Mouse (Mus musculus) mature B cell (primary cell): ENCODE measurements around the gene Map2.

ENCODE experiments used
- in situ Hi-C: fragments of 300-500 bp; cut with MboI; formaldehyde crosslinking; loops from 2 replicates; pipeline ENCODE4 v1.14.3; 2019

Gene Map2

DNA sequence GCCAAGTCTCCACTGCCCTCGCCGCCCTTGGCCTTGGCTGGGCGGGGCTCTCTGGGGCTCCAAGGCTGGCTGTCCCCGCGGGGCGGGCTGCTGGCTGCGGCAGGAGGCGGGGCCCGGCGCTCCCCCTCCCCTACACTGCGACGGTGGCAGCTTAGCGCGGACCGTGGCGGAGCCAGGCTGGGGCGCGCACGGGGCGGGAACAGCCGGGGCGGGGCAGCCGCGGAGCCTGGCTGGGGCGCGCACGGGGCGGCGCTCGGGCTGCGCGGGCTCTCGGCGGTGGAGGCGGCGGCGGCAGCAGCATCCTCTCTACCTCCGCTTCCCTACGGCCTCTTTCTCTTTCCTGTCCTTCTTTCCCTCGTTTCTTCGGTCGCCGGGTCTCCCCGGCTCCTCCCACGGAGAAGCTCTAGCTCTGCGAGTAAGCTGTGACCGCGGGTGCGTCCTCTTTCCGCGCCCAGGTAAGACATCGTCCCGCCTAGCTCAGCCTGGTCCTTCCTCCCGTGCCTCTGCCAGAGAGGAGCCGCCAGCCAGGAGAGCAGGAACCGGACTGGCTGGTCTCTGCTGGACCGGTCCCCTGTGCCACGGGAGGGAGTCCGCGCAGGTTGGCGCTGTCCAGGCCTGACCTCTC lies at the start of gene Map2:
Gene Map2, plus strand, starts transcription at position 233 of the 625 bp plus-strand sequence.
- in situ Hi-C loops, result no loop called here

DNA sequence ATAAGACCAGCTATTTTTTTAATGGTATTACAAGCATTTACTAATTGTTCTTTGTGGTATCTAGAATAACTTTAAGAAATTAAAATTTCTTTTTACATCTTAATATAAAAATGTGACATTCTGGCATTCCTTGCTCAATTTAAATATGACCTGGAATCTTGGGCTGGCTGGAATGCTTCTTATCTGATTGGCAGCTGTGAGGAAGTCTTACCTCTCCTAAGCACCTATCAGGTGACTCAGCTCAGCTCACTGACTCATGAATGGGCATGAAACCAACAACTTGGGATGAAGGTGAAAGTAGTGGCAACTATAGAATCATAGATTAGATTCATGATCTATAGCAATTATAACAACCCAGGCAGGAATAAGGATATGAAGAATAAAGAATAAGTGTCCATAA lies 42.1 kb upstream of the Map2 start:
- in situ Hi-C loops, result no loop called here

DNA sequence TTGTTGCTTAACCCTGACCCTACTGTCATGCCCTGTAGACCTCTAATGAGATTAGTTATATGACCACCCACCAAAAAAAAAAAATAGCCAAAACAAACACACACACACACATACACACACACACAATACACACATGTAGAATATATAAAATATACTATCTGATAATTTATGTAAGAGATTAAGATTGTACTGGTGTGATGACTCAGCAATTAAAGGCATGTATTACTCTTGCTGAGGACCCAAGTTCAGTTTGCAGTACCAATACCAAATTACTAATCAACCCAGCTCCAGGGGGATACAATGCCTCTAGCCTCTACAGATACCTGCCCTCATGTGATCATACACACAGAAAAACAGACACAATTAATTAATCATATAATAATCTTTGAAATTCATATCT lies 39.7 kb upstream of the Map2 start:
- in situ Hi-C loops, result no loop called here

DNA sequence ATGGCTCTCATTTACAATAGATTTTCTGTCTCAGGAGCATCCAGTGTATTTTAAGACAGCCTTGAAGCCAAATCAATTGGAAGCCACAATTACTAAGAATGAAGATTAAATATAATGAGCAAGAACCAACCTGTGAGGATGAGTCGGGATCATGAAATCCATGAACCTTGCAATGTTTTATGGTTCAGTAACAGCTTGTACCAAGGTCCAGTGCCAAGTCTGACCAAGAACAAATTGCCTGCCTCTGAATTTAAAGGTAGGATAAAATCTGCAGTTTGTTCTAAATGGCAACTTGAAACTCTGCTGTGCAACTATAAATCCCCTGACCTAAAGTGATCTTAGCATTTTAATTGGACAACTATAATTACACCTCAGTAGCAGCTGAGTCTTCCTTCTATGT lies 34.4 kb upstream of the Map2 start:
- in situ Hi-C loops, result no loop called here

DNA sequence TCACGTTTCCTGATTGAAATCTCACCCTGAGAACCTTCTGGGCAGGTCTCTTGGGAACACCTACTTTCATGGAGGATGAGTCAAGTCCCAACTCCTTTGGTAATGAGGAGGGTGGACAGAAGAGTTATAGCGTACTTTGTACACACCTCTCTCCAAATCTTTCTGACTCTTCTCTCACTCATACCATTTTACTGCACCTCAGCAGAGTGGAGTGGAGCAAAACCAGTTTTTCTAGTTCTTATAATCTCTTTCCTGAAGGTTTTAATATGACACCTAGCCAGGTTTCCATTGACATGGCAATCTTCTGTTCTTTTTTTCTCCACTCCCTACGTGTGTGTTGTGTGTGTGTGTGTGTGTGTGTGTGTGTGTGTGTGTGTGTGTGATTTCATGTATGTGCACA lies 29.9 kb upstream of the Map2 start:
- in situ Hi-C loops, result no loop called here

DNA sequence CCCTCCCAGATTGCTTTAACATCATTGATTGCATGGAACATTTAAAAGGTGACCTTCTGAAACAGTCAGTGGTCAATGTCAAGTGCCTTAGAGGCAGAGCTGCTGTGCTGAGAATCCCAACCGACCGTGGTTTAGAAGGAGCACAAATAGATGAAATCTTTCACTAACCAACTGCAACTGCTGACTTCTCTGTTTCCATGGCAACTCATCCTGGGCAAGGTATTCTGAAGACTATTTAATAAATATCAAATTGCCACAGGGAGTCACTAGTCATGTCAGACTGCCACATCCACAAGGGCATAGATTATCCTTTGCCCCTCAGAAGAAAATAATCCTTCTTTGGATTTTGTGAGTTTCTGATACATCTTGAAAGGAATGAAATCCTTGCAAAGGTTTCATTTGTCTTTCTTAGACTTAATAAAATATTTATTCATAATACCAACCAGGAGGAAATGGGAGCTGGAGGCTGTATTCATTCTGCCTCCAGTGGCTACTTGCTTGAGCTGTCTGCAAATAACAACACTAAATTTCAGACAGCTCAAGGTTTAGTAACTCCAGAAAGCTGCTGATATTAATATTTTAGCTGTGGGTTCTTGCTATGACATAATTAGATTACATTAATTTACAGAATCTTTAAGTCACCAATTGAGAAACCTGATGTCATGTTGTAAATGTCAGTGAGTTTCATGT lies 26.1 kb upstream of the Map2 start:
- in situ Hi-C loops, result no loop called here

DNA sequence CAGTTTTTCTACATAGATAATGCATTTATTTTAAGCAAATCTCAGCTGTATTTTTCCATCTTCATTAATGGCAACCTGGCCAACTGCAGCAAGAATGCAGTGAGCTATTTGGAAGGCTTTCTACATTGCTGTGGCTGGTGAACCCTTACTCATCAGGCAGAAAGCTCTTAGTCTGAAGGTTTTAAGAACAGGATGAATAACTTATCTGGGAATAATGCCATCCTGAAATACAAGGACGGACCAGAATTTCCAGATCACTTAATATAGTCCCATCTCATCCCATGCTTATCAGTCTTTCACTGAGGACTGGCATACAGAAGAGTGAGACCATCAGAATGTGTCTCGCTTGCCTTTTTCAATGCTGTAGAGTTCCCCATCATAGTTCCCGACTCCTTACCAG lies 24.3 kb upstream of the Map2 start:
- in situ Hi-C loops, result no loop called here

DNA sequence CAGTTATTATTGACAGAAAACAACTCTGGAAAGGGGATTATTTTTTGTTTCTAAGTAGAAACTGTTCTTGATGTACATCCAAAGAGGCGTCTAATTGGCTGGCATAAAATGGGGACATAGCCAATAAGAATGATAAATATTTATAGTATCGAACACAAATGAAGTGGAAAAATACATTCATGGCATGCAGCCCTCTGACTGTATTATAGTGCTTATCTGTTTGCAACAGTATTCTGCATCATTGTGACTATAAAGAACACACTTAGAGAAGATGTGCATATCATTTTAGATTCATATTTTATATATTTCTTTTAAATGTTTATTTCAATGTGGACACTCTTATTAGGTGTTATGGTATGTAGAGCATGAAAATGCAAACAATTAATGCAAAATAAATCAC lies 17.9 kb upstream of the Map2 start:
- in situ Hi-C loops, result no loop called here

DNA sequence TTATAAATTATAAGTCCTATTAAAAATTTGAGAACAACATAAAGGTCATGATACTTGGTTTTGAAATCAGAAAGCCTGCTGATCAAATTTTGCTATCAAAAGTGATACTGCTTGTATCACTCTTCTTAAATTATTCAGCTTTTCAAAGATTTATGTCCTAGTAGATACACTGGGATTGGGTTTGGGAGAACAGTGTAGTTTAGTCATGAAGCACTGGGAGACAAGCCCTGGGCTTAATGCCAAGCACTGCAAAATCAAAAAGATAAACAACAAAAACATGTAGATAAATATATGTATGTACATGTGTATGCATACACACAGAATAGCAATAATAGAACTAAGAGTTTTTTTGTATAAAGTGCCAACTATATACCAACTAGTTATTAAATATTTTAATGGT lies 17.5 kb upstream of the Map2 start:
- in situ Hi-C loops, result no loop called here

DNA sequence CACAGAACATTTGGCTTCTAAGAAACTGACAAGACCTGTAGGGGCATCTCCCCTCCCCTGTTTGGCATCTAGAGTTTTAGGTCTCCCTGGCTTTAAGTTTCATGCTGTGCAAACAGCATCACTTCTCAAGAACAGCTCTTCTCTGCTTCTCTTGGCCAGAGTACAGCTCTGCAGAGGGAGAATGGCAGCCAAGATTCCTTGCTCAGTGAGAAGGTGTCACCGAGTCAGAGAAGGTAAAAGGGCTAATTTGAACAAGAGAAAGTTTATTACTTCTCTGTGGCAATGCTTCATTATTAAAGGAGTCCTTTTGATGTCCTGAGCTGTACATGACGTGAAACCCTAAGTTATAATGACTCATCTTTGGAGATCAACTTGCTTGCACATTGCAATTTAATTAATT lies 10.4 kb upstream of the Map2 start:
- in situ Hi-C loops, result no loop called here

DNA sequence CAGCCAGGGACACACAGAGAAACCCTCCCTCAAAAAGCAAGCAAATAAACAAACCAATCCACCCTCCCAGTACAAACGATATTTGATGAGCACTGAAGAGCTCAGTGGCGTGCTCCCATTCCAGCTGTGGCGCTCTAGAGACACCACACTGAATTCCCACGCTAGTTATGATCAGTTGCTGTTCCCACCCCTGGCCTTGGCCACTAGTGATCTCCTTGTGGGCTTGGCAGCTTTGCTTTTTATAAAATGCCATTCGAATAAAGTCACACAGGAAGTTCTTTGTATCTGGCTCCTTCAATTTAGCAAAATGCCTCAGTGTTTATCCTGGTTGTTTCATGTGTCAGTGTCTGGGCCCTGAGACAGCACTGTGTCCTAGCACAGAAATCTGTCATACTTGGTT lies 6.4 kb upstream of the Map2 start:
- in situ Hi-C loops, result no loop called here

DNA sequence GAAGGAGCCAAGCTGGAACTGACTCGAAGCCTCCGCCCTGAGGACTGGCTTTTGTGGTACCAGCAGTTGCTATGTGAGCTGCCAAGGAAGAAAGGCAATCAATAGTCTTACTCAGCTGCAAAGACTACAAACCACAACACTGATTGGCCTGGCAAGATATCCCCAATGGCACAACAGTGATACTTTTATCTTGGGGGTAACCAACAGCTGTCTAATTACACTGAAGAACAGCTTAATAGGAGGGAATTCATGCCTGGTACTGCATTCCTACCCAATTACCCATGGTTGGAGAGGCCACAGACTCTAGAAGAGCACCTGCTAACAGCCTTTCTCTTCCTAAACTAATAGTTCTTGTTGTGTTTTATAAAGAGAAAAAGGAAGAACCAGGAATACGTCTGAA lies 2.9 kb upstream of the Map2 start:
- in situ Hi-C loops, result no loop called here

DNA sequence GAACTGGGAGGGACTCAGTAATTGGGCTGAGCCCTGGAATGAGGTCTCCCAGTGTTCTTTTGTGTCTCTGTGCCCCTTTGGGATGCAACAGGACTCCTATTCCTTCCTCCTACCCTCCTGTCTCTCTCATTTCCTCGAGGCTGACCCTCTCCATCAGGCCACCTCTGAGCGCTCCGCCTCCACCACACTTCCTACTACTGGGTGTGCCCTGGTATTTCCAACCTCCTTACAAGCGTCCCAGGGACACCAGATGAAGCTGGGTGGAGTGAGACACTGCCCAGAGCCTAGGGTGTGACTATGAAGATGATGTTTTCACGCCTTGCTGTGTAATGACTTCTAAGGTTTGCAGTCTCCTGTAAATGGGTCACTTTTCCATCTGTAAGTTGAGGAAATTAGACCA lies 1.4 kb upstream of the Map2 start:
- in situ Hi-C loops, result no loop called here

DNA sequence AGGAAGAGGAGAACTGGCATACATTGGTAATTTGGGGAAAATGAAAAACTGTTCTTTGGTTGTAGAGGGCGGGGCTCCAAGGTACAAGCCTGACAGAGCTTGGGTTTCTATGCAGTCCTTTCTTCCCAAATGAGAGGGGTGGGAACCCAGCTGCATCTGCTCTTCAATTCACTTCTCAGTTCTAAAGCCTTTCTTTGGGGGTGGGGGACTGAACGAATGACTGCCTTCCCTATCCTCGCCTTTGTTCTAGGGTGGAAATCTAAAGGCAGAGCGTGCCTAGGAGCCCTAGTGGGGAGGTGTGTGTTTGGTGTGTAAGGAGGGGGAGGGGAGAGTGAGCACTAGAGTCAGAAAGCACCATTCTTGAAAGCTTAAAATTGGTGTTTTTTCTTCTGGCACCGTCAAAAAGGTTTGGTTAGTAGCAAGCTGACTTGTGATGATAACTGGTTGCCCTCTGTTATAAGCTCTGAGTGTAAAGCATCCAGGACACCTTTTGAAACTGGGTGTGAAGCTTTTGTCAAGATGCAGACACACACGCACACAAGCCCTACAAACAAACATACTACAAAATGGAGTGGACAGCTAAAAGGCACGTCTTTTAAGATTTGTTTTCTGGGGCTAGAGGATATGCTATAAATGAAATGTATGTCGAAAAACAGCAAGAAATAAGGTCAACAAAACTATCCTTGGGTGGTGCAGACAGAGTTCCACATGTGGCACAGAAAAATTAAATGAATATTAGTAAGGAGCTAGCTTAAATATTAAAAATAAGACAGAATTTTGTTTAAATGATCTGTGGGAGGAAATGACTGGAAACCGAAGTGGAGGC lies 1.2 kb downstream of the Map2 start:
- in situ Hi-C loops, result no loop called here

DNA sequence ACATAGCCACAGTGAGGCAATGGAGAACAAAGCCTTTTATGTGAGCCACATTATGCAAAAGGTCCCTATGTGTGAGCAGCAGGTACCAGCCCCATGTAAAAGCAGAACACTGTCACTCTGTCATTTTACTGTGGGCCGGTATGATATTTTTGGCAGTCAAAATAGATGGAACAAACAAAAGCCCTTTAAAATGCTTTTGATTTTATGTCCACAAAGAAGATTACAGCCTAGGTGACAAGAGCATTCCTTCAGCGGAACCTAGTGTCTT lies 1.7 kb downstream of the Map2 start:
- in situ Hi-C loops, result no loop called here

DNA sequence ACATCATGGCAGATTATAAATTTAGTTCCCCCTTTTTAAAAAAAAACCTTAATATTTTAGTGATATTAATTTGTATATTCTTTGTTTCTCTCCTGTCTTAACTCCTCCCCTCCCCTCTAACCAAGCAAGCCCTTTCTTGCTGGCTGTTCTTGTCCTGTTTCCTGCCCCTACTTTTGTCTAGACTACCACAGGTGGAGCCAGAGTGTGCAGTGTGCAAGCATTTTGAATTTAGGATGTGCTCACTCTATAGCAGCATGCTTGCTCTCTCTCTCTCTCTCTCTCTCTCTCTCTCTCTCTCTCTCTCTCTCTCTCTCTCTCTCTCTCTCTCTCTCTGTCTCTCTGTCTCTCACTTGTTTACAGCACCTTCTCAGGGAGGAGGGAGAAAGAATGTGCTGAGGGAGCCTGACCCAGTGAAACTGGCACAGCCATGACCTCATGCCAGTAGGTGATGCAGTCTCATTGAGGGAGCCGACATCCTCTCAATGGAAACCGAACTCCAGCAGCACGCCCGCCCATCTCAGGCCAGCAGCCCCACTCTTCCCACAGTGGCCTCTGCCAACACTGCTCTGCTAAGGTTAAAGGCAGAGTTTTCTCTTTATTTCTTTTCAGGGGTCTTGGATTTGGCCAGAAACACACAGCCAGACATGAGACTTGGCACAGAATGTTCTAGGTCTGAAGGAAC lies 2.6 kb downstream of the Map2 start:
- in situ Hi-C loops, result no loop called here

DNA sequence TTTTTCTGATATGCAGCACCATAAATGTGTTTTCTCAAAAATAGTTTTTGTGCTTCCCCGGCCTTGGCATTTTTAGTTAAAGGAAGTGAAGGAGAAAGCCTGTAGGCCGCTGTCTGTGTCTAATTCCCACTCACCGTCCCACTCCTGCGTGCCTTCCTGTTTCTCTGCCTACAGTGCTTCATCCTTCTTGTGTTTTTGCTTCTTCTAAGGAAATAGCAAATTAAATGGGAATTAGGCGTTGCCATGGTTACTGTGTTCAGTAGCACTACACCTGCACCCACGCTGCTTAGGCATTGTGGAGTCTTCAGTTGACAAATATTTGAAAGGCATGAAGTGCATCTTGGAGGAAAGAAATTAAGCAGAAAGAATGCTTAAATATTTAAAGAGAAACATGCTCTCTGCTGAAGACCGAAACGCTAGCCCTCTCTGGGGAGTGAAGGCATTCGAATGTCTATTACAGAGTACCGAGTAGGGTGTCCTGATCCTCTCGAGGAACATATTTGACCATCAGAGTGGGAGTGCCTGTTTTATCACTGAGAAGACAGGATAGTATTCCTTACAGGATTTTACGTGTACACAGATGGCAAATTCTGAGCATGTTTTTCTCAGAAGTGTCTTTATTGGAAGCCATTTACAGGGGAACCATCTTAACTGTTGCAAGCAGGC lies 12.1 kb downstream of the Map2 start:
- in situ Hi-C loops, result no loop called here

DNA sequence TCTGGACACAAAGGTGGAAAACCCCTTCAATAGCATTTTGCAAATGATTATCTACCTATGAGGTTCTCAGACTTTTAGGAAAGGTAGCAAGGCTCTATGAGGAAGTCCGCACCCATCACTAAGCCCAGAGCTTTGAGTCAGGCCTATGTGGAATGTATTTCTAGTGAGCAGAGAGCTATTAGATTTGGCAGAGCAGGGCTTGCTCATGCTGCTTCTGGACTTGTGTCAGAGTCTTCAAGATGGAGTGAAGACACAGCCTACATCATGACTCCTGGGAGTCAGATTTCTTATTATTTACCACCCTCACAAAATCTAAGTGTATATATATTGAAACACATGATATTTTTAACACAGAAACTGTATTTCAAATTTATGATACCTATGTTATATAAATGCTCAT lies 17.3 kb downstream of the Map2 start:
- in situ Hi-C loops, result no loop called here

DNA sequence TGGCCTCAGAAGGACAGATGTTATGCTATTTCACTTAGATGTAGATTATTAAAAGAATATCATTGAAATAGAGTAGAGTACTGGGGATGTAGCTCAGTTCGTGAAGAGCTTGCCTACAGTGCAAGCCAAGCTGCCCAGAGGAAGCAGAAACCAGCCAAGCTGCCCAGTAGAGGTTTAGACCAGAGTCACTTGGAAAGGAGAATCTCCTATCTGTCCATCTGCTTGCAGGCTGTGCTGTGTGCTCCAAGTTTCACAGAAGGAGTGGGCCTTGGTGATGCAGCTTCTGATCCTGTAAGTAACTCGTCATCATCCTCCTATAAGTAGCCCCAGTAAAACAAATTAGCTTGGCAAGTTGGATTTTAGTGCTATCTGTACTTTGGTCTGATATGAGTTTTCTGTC lies 17.8 kb downstream of the Map2 start:
- in situ Hi-C loops, result no loop called here

DNA sequence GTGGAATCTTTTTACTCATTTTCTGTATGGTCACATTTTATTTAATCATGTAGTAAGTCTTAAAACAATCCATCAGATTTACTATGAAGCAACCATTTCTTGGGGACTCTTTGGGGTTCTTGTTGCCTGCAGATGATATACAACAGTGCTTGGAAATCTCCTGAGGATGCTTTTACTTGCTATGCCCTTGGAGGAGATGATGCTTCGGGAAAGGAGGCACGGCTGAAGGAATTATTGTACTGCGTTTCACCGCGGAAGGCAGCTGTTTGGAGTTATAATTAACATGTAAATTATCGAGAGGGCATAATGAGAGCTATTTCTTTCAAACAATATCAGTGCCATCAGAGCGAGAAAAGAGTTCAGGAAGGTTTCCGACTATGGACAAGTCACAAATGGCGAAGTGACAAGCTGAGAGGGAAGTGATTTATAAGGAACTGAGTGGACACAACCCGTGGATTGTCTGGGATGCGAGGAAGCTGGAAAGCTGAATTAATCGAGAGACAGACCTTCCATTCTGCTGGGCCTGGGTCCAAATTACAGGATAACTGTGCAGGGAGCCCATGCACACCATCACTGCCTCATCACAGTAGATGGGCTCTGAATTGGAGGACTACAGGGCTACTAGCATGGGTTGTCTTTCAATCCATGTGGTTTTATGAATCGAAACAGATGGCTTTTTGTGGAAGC lies 20.1 kb downstream of the Map2 start:
- in situ Hi-C loops, result no loop called here

DNA sequence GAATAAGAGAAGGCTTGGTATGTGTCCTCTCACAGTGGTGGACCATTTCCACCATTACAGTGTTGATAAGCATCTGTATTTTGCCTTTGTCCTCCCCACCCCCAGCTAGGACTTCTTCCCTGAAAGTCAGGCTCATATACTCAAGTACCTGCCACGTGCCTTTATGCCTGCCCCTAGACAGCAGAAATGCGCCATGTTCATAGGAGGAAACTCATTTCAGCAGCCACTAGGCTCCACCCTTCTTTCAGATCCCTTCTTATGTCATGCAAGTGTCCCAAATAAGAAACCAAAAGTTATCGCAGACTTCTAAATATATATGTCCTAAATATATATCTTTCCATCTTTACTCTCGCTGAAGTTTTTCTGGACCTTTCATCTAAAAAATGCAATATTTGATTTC lies 21.2 kb downstream of the Map2 start:
- in situ Hi-C loops, result no loop called here

DNA sequence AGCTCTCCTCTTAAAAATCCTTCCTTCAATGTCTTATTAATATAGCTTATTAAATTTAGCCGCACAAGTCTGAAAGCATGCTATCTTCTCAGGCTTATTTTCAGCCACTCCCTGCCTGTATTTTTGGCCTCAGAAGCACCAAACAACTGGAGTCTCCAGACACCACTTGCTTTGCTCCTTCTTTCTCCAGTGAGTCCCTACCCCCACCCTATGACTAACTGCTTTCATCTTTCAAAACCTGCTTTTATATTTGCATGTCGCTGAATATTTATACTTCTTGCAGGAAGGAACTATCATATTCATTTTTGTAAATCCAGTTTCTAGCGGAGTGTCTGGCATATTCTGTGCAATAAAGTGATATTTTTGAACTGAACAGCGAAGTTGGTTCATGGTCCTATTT lies 21.6 kb downstream of the Map2 start:
- in situ Hi-C loops, result no loop called here
